Mouse (Mus musculus) stomach, postnatal 0 days (tissue): ENCODE measurements around the gene Gramd1c. TPM values are rescaled to one million over a fixed set of nuclear protein-coding genes. Genes with fewer than 3 reads are reported as not detected.

ENCODE experiments used
- ATAC-seq: fragments of 200-750 bp; cut with Nextera tagmentation; 2 replicates; pipeline ENCODE4 v1.8.0; 2017; ENCODE audit not compliant: low FRiP score, low TSS enrichment
- DNase-seq: peaks from one replicate; pipeline ENCODE4 v3.0.0-alpha.2; 2016; ENCODE audit warnings: low spot score
- H3K27ac ChIP-seq: fragments of 300-500 bp; sonication (generic); replicated peaks from 2 replicates; pipeline ENCODE4 v1.5.1; 2014; ENCODE audit warnings: mild to moderate bottlenecking, control low read depth
- H3K27me3 ChIP-seq: fragments of 300-500 bp; sonication (generic); 2 replicates; pipeline ENCODE4 v1.6.1; 2014; ENCODE audit warnings: low read length; ENCODE audit not compliant: control insufficient read depth, insufficient read depth
- H3K36me3 ChIP-seq: fragments of 300-500 bp; sonication (generic); 2 replicates; pipeline ENCODE4 v1.6.1; 2014; ENCODE audit warnings: low read length, mixed read lengths; ENCODE audit not compliant: control insufficient read depth, insufficient read depth
- H3K4me1 ChIP-seq: fragments of 300-500 bp; sonication (generic); replicated peaks from 2 replicates; pipeline ENCODE4 v1.6.1; 2014; ENCODE audit warnings: antibody characterized with exemption; ENCODE audit not compliant: control insufficient read depth, insufficient read depth
- H3K4me2 ChIP-seq: fragments of 300-500 bp; sonication (generic); replicated peaks from 2 replicates; pipeline ENCODE4 v1.6.1; 2014; ENCODE audit warnings: low read depth, mild to moderate bottlenecking, control low read depth, moderate library complexity
- H3K4me3 ChIP-seq: fragments of 300-500 bp; sonication (generic); 2 replicates; pipeline ENCODE4 v1.5.1; 2014; ENCODE audit warnings: low read depth, low read length, control low read depth
- H3K9ac ChIP-seq: fragments of 300-500 bp; sonication (generic); 2 replicates; pipeline ENCODE4 v1.6.1; 2014; ENCODE audit warnings: mild to moderate bottlenecking, low read length, control low read depth, mixed read lengths
- H3K9me3 ChIP-seq: fragments of 300-500 bp; sonication (generic); 2 replicates; pipeline ENCODE4 v1.6.1; 2016; ENCODE audit warnings: low read length; ENCODE audit not compliant: control insufficient read depth
- CTCF ChIP-seq: IDR thresholded peaks from 2 replicates; pipeline ENCODE4 v1.5.1; 2016; ENCODE audit warnings: antibody characterized with exemption, low read depth, mild to moderate bottlenecking, moderate library complexity
- EP300 ChIP-seq: optimal IDR thresholded peaks from 2 replicates; pipeline ENCODE3; 2016; ENCODE audit warnings: antibody characterized with exemption
- WGBS: fragments of 180-500 bp; shearing (Covaris S2); extraction: QIAGEN DNeasy Blood & Tissue Kit; methylation state at CpG from one replicate; pipeline ENCODE4 v1.1.7; 2014; 5-methylcytosine and 5-hydroxymethylcytosine counted together
- microRNA-seq: library from miRNA; unstranded; fragments of <30 nt; microRNA quantifications from one replicate; pipeline ENCODE4, GENCODE M21; 2016
- polyA plus RNA-seq: library from polyadenylated mRNA; unstranded; fragments of >200 nt; fragmentation: Nextera tagmentation; extraction: Ambion mirVana; gene quantifications from 2 replicates; pipeline ENCODE4 v1.2.1, GENCODE M21; 2015

The Gramd1c gene
- polyA plus RNA-seq, 1 experiment from 2014 or later: 15.8 TPM

DNA sequence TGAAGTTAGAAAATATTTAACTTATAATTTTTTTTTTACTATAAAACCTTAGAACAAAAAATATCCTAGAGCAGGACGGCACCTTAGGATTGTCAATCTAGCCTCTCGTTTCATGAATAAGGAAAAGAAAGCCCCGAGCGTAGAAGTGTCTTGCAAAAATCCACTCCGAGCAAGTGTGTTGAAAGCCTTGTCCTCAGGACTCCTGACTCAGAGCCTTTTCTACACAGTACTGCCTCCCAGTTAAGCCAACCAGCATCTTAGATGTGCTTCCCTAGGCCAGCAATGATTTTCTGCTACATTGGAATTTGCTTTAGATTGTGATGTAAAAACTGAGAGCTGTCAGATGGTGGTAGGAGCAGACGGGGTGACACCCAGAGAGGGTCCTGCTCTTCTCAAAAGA is 130.1 kb downstream of the Gramd1c start:
- WGBS: 80% methylated on average over 6 of the region's 6 CpGs
- DNase-seq: no peak
- no peaks in the 10 kb centered on the region for H3K9me3 ChIP-seq
- no peak for TF ChIP-seq CTCF
- TF ChIP-seq EP300: no peak
- H3K27ac ChIP-seq: no peak overlapping the region
- no peak overlapping the region for H3K4me2 ChIP-seq
- no peak for ATAC-seq
- no peak overlapping the region for H3K4me3 ChIP-seq
- H3K4me1 ChIP-seq: no peaks in the 10 kb centered on the region
- no peak overlapping the region for H3K9ac ChIP-seq
- H3K36me3 ChIP-seq: no peaks in the 10 kb centered on the region
- H3K27me3 ChIP-seq: no peaks in the 10 kb centered on the region

DNA sequence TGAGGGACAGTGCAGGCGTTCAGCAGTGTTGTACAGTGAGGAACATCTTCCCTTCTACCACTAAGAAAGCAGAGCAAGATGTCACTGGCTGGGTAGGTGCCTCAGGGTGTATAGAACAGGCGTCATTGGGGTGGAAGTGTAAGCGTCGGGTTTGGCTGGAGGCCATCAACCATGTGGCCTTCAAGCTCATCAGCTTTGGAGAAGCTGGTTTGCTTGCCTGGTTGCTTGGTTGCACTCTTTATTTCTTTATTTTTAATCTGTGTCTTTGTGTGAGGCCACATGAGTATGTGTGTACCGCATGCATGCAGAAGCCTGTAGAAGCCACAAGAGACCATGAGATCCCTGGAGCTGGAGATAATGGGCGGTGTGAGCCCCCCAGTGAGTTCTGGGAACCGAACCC is 130.8 kb downstream of the Gramd1c start:
- Histone ChIP-seq H3K27me3 (no peaks in the 10 kb centered on the region), H3K36me3 (no peaks in the 10 kb centered on the region), H3K9ac (no peak overlapping the region), H3K4me3 (no peak overlapping the region), H3K4me2 (no peak overlapping the region), H3K4me1 (no peaks in the 10 kb centered on the region), H3K27ac (no peak overlapping the region), H3K9me3 (no peaks in the 10 kb centered on the region)
- WGBS: 74% methylated on average over 7 of the region's 7 CpGs
- DNase-seq: no peak
- no peak for ATAC-seq
- TF ChIP-seq CTCF (no peak), EP300 (no peak)

DNA sequence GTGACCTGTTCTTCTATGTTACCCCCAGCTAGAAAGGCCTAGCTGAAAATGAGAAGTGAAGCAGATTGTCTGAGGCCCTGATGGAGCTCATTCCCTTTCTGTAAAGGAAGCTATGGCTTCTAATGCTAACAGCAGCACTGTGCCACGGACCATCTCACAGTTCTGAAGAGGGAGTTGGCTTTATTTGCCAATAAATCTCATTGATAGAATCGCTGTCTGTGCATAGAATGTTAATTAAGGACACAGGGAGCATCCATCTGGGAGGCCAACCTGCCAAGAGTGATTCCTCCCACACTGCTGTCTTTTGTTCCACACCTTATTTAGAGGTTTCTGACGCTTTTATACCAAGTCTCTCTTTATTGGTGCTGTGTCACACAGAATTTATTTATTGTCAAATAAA is 131.6 kb downstream of the Gramd1c start:
- no peaks in the 10 kb centered on the region for H3K4me1 ChIP-seq
- H3K4me3 ChIP-seq: no peak overlapping the region

DNA sequence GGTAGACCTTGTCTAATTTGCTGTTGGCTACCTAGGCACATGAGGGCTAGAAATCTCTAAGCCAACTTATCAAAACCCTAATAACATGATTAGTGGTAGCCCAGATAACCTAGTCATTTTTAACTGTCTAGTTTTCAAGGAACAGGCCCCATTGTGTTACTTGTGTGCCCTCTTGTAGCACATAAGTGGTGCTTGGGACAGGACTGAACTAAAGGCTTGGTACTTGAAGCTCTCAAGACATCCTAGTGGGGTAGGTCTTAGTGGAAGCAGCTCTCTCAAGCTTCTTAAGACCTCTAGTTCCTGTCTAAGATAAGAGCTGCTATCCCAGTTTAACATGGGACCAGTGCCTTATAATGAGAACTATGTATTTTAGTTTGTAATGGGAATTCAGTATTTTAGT is 132.6 kb downstream of the Gramd1c start:
- Histone ChIP-seq H3K9me3 (no peaks in the 10 kb centered on the region), H3K4me1 (no peaks in the 10 kb centered on the region), H3K4me3 (no peak overlapping the region), H3K27me3 (no peaks in the 10 kb centered on the region), H3K4me2 (no peak overlapping the region), H3K36me3 (no peaks in the 10 kb centered on the region), H3K9ac (no peak overlapping the region), H3K27ac (no peak overlapping the region)
- TF ChIP-seq EP300 (no peak), CTCF (no peak)
- ATAC-seq (no peak), DNase-seq (no peak)

More for the DNA sequence above, 131.6 kb downstream of the Gramd1c start:
- H3K9me3 ChIP-seq: no peaks in the 10 kb centered on the region
- no peak overlapping the region for H3K9ac ChIP-seq
- WGBS: 74% methylated on average over 3 of the region's 3 CpGs
- no peak for DNase-seq
- no peaks in the 10 kb centered on the region for H3K36me3 ChIP-seq
- H3K4me2 ChIP-seq: no peak overlapping the region
- TF ChIP-seq CTCF (no peak), EP300 (no peak)
- ATAC-seq: no peak
- H3K27ac ChIP-seq: no peak overlapping the region
- H3K27me3 ChIP-seq: no peaks in the 10 kb centered on the region

Small RNA genes lying within 50 kb of the gene (microRNA-seq; reads per million reads assigned to microRNA genes)
- gene Mir3470b: not detected

Other genes with a start within 250 kb of the Gramd1c start
- gene Ccdc191, start 173.5 kb downstream of the Gramd1c start, polyA plus RNA-seq: 5.0 and 5.4 TPM in 2 replicates
- gene Qtrt2, start 136.5 kb downstream of the Gramd1c start, polyA plus RNA-seq: 10.9 and 11.0 TPM in 2 replicates
- gene Zdhhc23, start 83.6 kb downstream of the Gramd1c start, polyA plus RNA-seq: 2.4 and 2.5 TPM in 2 replicates
- 44.6 and 47.5 TPM in 2 replicates for gene Atp6v1a, start 76.4 kb upstream of the Gramd1c start, polyA plus RNA-seq
- 45.6 and 54.0 TPM in 2 replicates for gene Naa50, start 76.5 kb upstream of the Gramd1c start, polyA plus RNA-seq
- gene Usf3, start 109.9 kb upstream of the Gramd1c start, polyA plus RNA-seq: 1.8 and 2.0 TPM in 2 replicates